Mouse (Mus musculus) kidney, adult 18-20 months (tissue): ENCODE results near the gene Engase.

Source experiments
- DNase-seq: peaks from one replicate; pipeline ENCODE4 v3.0.0; 2021

Engase gene

DNA sequence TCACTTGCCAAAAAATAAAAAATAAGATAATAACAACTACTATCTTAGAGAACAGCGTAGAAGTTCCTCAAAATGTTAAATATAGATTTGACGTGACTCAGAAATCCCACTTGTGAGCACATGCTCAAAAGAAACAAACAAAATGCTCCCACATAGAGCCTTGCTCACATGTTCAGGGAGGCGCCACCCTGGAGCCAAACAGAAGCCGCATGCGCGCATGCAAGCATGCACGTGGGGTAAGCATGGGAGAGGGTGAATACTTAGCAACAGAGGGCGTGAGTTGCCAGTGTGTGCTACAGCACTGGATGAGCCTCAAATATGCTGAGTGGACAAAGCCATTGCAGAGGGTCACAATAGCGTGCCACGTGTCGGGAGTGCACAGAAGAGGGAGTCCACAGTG lies 19.7 kb upstream of the Engase start:
- no peak for DNase-seq

DNA sequence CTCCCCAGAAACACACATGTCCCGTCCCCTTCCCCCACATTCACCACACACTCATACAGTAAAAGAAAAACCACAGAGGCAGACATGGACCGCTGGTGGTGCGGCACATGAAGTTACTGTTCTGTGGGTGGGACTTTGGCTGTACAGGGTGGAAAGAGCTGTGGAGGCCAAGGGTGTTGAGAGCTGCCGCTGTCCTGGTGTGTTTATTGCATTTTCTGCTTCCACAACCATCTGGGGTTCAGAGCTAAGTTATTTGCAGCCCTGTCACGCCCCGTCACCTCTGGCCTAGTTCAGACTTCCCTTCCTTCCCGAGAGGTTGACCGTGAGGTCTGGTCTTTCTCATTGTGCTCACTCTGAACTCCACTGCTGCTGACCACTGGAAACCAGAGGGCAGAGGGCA lies 17.6 kb upstream of the Engase start:
- DNase-seq, result peak; percentile 48

DNA sequence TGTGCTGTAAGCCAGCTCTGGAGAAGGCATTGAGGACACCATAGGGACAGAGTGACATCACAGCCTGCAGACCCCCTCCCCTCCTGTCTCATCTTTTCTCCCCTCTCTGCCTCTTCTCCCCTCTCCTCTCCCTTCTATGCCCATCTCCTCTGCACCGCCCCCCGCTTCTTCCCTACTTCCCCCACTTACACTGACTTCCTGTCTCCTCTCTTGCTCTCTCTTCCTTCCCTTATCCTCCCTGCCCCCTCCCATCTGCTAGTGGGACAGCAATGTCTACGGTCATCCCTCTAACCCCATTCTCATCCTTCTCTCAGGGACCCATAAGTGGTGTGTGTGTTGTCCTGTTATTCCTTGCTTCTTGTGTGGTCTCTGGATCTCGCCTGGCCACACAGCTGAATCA lies 17.1 kb upstream of the Engase start:
- DNase-seq, result no peak

DNA sequence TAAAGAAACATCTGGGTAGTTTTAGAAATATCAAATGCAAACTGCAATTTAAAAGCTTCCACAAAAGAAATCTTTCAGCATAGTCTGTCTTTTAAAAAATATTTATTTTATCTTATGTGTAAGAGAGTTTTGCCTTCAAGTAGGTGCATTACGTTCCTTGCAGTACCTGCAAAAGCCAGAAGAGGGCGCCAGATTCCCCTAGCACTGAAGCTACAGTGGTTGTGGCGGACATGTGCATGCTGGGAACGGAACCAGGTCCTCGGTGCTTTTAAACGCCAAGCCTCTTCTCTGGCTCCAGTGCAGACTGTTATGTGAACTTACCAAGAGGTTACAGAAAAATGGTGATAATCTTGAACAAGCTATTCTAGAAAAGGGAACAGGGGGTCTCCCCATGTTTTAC lies 16.3 kb upstream of the Engase start:
- no peak for DNase-seq

DNA sequence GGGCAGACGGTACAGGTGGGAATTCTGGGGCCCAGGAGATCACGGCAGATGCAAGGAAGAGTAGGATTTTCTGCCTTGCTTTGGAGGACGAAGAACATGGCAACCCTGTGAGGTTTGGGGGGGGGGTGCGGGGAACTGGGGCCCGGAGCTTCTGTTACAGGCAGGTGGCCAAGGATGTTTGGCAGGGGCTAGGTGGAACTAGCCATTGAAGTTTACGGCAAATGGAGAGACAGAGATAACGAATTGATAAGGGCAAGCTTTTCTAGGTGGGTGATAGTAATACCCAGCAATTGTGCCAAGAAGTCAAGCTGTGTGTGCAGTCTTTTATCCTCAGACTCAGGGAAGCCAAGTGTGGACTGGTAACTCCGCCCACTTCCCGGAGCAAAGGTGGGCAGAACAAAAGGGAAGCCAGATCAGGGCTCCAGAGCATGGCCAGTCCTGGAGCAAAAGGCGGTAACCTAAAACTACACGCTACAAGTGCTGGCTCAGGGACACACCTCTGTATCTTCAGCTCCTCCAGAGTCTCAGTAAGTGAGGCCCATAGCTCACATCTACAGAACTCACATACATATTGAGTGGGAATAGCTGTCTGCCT lies 9.1 kb upstream of the Engase start:
- no peak for DNase-seq

DNA sequence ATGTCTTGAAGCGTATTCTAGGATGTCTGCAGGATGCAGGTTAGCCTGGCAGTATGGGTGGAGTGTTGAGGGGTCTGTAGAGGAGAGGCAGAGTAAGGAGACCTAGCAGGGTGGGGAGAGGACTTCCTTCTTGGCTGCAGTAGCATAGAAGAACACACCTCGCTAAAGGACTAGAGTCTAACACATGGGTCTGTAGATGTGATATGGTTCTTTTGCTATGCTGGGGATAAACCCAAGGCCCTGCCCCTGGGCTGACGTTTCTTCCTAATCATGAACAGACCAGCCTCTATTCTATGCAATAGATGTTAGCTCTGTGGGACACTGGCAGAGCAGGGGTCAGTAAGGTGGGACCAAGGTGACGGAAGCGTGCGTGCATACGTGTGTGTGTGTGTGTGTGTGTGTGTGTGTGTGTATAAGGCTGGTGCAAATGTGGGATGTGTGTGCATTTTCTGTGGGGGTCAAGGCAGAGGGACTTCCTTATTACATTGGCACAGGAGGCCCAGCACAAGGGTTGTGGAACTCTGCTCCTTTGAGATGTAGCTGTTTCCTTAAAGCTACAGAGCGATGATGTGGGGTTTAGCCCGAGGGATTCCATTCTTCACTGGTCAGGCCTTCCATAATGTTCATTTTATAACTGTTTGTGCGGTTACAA lies 7.0 kb upstream of the Engase start:
- no peak for DNase-seq

DNA sequence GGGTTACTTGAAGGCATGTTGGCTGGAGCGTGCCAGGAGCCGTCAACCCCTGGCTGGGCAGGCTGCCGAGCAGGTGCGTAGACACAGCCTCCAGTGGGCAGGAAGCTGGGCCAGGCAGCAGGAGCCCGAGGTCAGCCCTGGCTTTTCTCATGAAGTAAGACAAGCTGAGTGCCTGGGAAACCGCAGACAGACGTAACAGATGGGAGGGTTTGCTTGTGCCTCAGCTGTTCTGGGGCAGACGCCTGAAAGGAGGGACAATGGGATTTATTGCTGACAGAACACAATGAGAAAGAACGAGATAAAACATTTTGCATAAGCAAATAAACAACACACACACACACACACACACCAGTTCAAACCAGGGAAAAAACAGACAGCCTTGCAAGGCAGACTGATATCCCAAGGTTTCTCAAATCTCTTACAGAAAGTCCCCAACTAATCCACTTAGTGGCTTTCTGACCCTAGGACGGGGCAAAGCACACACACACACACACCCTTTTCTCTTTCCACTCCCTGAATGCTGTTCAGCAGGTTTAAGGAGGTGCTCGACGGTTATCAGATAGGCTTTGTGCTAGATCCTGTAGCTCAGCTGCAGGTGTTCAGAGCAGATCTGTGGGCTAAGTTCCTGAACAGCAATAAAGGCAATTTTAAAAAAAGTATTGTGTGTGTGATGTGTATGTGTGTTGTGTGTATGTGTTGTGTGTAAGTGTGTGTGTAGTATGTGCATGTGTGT lies 6.2 kb upstream of the Engase start:
- DNase-seq, result no peak

DNA sequence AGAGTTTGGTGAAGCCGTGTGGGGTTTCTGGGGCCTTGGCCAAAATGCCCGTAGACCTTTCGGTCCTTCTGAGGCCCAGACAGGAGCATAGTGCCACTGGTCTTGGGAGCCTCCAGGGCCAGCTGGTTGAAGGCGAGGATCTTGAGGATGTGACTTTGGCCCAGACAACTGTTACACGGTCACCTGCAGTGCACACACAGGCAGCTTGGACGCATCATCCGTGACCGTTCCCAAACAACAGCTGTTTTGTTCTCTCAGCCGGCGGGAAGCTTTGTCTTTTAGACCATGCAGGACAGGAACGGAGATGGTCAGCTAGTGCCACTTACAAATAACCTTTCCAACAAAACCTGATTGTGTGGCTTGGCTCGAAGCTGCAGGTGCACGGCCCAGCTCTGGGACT lies 5.0 kb upstream of the Engase start:
- DNase-seq, result no peak

DNA sequence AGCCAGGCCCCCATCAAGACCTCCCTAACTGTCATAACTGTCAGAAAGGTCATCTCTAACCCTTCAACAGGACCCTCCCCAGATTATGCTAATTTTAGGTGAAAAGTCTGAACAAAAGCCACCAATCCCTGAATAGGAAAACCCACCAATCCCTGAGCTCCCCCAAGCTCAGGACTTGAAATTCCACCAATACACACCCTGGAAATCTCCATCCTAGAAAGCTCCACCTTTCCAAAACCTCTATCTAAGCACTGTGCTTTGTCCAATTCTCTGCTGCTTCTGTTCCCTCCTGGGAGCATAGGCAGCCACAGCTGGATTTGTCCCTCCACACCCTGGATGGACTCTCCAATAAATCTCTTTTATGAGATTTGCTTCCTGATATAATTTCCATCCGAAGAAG lies 3.5 kb upstream of the Engase start:
- DNase-seq, result no peak

DNA sequence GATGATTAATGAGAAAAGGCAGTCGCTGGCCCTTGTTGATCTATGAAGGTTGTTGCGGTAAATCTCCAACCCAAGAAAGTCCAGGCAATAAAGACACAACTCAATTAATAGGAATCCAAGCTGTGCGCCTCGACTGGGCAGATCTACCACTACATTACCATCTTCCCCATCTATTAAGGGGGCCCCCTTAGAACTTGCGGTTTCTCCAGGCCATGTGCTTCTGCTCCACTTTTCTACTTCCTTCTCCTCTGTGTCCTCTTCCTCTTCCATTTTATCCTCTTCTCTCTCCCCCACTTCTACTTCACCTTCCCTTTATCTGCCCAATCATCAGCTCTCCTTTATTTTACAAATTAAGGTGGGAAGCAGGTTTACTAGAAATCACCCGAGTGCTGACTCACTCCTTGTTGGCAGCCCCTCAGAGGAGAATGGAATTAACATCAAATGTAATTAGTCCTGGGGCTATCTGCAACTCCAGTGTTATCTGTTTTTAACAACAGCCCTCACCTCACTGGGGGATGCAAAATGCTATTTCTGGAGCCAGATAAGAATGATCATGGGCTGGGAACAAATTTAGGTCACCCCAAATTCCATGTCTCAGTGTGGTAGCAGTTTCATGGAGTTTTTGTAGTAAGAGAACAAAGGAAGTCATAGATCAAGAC lies 2.7 kb upstream of the Engase start:
- no peak for DNase-seq

DNA sequence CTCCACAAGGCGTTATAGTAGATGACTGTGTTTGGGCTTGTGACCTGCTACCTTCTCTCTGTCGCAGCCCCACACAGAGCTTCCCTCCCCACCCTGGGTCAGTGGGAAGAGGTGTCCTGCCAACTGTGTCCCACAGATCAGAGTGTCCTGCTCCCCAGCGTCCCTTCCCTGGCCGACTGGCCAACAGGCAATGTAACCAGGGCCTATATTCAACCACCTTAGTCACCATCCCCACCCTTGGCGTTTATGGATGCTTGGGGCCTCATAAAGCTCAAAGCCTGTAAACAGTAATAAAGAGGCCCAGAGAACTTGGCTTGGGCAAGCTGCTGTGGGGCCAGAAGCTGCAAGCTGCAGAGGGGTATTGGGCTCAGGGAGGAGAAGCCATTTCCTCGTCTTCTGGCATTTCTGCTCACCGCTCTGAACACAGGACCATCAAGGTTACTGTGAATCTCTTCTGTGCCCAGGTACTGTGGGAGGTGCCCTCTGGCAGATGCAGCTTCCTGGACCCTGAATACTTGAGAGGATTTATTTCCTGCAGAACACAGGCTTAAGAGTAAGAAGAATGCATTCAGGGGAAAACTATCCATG lies 1.0 kb upstream of the Engase start:
- DNase-seq, result no peak

DNA sequence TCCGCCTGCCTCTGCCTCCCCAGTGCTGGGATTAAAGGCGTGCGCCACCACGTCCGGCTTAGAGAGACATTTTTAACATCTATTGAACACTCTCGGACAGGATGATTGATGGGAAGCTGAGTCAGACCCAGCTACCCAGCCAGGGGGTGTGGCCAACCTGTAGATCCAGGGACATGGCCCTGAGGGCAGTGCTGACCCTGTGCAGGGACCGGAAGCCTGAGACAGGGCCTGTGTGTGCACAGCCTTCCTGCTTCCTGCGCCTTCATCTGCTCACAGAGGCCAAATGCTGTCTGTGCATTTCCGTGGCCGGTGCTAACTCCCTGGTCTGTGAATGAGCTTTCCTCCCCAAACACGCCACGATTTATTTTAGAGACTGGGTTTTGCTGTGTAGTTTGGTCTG lies 3.1 kb downstream of the Engase start:
- peak; percentile 46 for DNase-seq

DNA sequence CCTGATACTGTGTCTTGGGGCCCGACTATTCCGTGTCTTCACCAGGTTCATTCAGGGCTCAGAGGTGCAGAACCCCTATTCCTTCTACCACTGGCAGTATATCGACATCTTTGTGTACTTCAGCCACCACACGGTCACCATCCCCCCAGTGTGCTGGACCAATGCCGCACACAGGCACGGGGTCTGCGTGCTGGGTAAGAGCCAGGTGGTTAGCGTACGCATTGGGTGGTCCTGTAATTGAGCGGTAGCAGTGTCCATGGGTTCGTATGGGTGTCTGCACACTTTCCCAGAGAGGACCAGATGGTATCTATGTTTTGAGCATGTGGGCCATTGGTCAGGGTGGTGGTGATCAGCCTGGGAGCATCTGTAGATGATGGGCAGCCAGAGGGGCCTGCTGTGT lies 4.6 kb downstream of the Engase start:
- no peak for DNase-seq

DNA sequence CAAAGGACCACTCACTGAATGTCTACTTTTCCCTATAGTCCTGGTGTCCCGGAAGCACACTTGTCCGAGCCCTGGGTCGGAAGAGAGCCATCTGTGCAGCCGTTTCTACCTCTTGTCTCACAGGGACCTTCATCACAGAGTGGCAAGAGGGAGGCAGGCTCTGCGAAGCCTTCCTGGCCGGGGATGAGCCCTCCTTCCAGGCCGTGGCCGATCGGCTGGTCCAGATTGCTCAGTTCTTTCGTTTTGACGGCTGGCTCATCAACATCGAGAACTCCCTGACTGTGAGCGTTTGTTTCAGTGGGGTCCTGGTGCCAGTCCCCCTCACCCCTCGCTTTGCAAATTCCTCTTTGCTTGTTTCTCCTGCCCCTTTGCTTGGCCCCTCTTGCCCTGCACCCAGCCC lies 5.1 kb downstream of the Engase start:
- DNase-seq, result no peak

DNA sequence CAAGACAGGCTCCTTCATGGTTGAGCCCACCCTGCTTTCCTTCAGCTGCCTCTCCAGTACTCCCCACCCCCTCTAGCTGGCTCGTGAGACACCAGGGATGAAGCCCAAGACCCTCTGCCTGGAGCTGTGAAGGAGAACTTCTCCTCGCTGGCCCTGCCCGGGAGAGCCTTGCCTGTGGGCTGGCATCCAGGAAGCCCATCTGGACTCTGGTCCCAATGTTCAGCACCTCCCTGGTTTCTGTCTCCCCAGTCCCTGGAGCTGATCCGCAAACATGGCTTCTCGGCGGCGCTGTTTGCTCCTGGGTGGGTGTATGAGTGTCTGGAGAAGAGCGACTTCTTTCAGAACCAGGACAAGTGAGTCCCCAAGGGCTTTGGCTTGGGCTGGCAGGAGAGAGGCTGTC lies 7.5 kb downstream of the Engase start:
- DNase-seq, result no peak

DNA sequence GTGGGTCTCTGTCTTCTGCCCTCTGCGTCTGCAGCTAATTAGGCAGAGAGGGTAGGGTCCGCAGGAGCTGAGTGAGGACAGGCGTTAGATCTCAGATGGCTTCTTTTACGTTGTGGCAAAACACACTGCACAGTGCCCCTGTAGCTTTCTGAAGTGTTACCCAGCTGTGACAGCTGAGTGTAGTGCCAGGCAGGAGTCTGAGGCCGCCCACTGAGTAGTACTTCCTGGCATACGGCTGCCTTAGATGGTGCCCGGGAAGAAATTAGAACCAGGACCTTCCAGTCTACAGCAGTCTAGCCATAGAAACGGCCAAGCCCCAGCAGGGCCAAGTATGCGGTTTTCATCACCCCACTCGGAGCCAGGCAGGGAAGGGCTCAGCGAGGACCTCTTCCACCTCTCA lies 8.7 kb downstream of the Engase start:
- no peak for DNase-seq

DNA sequence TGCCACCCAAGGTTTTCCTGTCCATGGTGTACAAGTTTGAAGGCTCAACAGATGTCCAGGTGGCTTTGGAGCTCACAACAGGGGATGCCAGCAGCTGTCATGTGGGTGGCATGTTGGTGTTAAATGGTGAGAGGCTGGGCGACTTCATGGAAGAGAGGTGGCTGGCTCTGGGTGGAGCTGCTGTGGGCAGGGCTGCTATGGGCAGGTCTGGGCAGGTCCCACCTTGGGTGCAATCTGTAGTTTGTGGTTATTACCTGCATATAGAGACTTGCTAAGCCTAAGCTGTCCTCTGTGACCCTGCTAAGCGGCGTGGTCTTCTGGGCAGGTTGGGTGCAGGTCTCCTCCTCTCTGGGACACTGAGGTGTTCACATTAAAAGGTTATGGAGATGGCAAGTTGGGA lies 9.2 kb downstream of the Engase start:
- no peak for DNase-seq

DNA sequence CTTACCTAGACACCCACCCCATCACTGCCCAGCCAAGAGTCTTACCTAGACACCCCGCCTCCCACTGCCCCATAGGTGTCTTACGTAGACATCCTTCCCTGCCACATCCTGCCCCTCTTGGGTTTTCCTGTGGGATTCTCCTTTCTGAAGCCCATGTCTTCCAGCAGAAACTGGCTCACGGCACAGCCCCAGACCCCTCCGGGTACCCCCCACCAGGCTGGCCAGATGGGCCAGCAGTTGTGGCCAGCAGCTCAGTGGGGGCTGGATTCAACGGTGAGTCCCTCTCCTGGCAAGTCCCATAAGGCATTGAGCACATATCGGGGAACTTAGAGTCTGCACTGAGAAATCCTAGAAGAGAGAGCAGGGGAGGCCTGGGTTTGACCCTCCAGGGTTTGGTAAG lies 9.7 kb downstream of the Engase start:
- no peak for DNase-seq

DNA sequence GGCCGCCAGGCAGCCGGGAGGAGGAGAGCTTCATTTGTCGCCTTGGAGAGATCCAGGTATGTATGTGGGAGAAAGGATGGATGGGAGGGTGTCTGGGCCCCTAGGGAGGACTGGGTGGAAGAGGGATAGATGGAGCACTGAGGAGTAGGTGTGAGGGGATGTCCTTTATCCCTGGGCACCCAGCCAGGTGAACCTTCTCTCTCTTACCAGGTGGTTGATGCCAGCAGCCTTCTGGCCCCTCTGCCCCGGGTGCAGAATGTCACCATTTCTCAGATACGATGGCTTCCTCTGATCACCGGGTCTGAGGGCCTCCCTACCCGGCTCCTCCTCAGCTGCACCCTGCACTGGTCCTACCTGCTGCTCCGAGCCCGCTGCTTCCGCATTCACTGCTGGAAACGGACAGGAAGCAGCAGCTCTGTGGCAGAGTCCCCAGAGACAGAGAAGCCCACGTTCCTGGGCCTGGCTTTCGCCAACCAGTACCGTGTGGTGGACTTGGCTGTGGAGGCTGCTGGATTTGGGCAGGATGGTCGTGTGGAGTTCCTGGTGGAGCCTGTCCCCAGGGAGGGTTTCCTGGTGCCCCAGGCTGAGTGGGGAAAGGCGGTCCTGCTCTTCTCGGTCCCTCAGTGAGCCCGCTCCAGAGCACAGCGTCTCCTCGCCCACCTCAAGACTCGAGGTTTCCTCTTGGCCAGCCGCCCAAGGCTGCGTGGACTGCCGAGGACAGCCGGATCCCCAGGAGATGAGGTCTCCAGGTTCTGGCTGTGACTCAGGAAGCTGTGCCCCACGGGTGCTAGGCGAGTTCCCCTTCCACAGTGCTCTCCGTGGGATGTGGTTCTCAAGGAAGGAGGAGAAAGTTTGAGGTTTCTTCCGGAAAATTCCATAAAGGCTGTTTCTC lies 10.5 kb downstream of the Engase start:
- no peak for DNase-seq

DNA sequence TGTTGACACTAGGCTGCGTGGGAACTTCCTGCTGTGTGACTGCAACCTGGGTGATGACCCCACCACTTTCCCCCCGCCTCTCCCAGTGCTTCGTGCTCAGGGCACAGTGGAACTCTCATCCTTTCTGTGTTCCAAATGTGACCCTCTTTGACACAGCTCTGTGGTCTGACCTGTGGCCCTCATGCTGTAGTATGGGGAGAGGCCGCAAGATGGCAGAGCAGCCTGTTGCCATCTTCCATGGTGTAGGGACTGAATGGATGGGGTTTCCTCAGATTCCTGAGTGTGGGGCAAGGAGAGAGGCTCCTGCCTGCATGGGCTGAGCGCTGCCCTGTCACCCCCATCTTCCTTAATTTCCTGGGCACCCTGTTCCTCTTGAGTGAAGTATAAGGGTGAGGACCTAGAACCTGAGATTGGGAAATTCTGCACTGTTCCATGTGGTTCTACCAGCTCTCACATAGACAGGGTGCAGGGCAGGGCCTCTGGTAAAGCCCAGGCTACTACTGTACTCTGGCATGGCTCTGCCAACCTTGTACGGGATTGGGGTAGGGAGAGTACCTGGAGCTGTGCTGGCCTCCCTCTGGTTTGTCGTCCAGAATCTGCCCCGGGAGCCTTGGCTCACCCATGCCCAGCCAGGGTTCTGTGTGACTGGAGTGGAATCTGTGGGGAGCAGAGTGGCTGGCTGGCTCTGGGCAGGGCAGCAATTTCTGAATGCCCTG lies 11.7 kb downstream of the Engase start:
- DNase-seq, result peak; percentile 34

DNA sequence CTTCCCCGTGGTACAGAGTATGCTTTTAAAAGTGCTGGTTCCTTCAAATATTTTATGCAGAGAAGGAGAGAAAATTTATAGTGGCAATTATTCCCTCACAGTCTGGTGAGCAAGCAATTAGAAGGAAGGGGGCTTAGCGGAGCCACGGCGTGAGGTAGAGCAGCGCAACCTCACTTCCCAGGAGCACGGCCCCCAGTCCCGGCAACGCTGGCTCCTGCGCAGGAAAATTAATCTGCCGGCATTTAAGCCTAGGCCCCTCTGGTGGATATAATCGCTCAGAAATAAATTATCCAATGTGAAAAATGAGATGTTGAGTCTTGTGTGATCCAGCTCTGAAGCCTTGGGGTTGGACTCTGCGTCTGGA lies 12.3 kb downstream of the Engase start:
- DNase-seq, result no peak
